Mouse (Mus musculus): ENCODE results near the gene Syt14. TPM values are rescaled to one million over a fixed set of nuclear protein-coding genes. Genes with fewer than 3 reads are reported as not detected.

Syt14 gene
- total and polyA plus RNA-seq, 3 experiments = not detected

DNA sequence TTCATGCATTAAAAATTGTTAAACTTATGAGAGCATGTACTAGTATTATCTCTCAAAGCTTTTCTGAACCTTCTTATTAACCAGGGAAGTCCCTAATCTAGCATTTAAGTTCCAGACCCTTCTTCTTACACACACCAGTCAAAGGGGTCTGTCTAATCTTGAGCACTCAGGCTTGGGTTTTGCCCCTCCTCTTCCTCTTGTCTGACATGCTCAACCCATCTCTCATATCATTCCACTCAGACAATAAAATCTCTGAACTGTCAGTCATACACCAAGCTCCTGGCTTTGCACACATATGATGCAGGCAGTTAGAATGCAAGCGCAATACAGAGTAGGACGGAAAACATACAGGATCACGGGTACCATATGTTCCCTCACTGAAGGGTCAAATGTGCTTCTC lies 48.4 kb downstream of the Syt14 start:
- H3K79me2 ChIP-seq (replicated peaks; ENCODE audit: control insufficient read depth, extremely low read depth, insufficient read depth, poor library complexity, severe bottlenecking) = no peaks in the 10 kb centered on the region
- H3K9ac ChIP-seq (ENCODE audit: insufficient read depth, low read depth) = no peak overlapping the region
- no peak for DNase-seq (ENCODE audit: extremely low read depth)
- no peaks in the 10 kb centered on the region for H3K9me3 ChIP-seq (replicated peaks; ENCODE audit: low read length)
- no peaks in the 10 kb centered on the region for H3K4me1 ChIP-seq (ENCODE audit: control insufficient read depth in 1 of 2, insufficient read depth in 2 of 2)
- dilution Hi-C loops (cut with MboI; ENCODE audit: extremely low pct_ligation_motif_present, extremely low pct_unique_long_range_greater_than_20kb, low sequenced_read_pairs) = no loop called here
- no peak for TF ChIP-seq SMC3 (IDR thresholded peaks at IDR 0.05; ENCODE audit: low read depth, low read length)
- TF ChIP-seq ZKSCAN1 (IDR thresholded peaks at IDR 0.05; ENCODE audit: borderline replicate concordance, low read depth, low read length) = no peak
- H3K4me2 ChIP-seq (ENCODE audit: insufficient read depth, low read depth, poor library complexity, severe bottlenecking) = no peak overlapping the region
- no peaks in the 10 kb centered on the region for H3K36me3 ChIP-seq (replicated peaks in 1 of 2; ENCODE audit: control insufficient read depth in 1 of 2, insufficient read depth in 1 of 2, low read length in 1 of 2)
- H3K4me3 ChIP-seq (replicated peaks in 1 of 3; ENCODE audit: low read depth in 2 of 3, low read length in 2 of 3, poor library complexity in 1 of 3) = no peak overlapping the region
- no peak overlapping the region for H3K27ac ChIP-seq (ENCODE audit: insufficient read depth, low read depth)
- in situ Hi-C loops (cut with MboI; ENCODE audit: low pct_ligation_motif_present, low pct_unique_long_range_greater_than_20kb, low sequenced_read_pairs) = no loop called here
- H3K27me3 ChIP-seq (replicated peaks) = no peaks in the 10 kb centered on the region

DNA sequence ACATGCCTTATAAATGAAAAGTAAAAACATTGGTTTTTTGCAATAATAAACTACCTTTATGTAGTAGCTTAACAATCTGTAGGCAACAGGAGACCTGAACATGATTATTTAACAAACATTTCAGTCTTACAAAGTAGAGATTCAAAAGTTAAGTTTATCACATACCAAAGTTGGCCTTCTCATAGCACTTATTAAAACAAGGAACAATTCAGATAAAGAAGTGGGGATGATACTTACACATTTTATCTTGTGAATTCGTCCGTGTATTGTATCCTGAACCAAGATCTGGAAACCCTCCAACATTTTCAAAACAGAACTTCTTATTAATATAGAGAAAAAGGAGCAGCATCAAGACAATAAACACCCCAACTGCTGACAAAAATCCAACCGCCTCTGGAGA lies 49.1 kb downstream of the Syt14 start:
- Histone ChIP-seq H3K79me2 (replicated peaks; ENCODE audit: control insufficient read depth, extremely low read depth, insufficient read depth, poor library complexity, severe bottlenecking) (no peaks in the 10 kb centered on the region), H3K9me3 (replicated peaks; ENCODE audit: low read length) (no peaks in the 10 kb centered on the region), H3K27ac (ENCODE audit: insufficient read depth, low read depth) (no peak overlapping the region), H3K9ac (ENCODE audit: insufficient read depth, low read depth) (no peak overlapping the region), H3K27me3 (replicated peaks) (no peaks in the 10 kb centered on the region), H3K4me2 (ENCODE audit: insufficient read depth, low read depth, poor library complexity, severe bottlenecking) (no peak overlapping the region), H3K4me3 (replicated peaks in 1 of 3; ENCODE audit: low read depth in 2 of 3, low read length in 2 of 3, poor library complexity in 1 of 3) (no peak overlapping the region), H3K4me1 (ENCODE audit: control insufficient read depth in 1 of 2, insufficient read depth in 2 of 2) (no peaks in the 10 kb centered on the region), H3K36me3 (replicated peaks in 1 of 2; ENCODE audit: control insufficient read depth in 1 of 2, insufficient read depth in 1 of 2, low read length in 1 of 2) (no peaks in the 10 kb centered on the region)
- TF ChIP-seq MYC (IDR thresholded peaks at IDR 0.05; ENCODE audit: low read depth, low read length) = no peak
- TF ChIP-seq ZC3H11A (IDR thresholded peaks at IDR 0.05; ENCODE audit: low read depth, low read length) = no peak
- TF ChIP-seq HCFC1 (IDR thresholded peaks at IDR 0.05; ENCODE audit: low read depth, low read length) = no peak
- no peak for TF ChIP-seq ETS1 (conservative IDR thresholded peaks at IDR 0.05; ENCODE audit: low read depth, low read length)
- no peak for TF ChIP-seq ELF1 (IDR thresholded peaks at IDR 0.05; ENCODE audit: low read depth, low read length)
- TF ChIP-seq USF1 (IDR thresholded peaks at IDR 0.05; ENCODE audit: low read depth, low read length) = no peak
- no peak for TF ChIP-seq RCOR1 (conservative IDR thresholded peaks at IDR 0.05; ENCODE audit: low read depth, low read length)
- no peak for TF ChIP-seq NELFE (IDR thresholded peaks at IDR 0.05; ENCODE audit: low read depth, low read length)
- no peak for TF ChIP-seq ZMIZ1 (IDR thresholded peaks at IDR 0.05; ENCODE audit: low read depth, low read length)
- TF ChIP-seq MAZ (IDR thresholded peaks at IDR 0.05; ENCODE audit: low read depth, low read length) = no peak
- no peak for TF ChIP-seq CHD2 (IDR thresholded peaks at IDR 0.05; ENCODE audit: low read length)
- no peak for TF ChIP-seq MAFK (IDR thresholded peaks at IDR 0.05; ENCODE audit: insufficient replicate concordance, low read length)
- TF ChIP-seq SMC3 (IDR thresholded peaks at IDR 0.05; ENCODE audit: low read depth, low read length) = no peak
- no peak for TF ChIP-seq E2F4 (IDR thresholded peaks at IDR 0.05; ENCODE audit: insufficient replicate concordance, low read depth, low read length)
- TF ChIP-seq POLR2AphosphoS2 (IDR thresholded peaks at IDR 0.05; ENCODE audit: low read depth, low read length) = no peak
- no peak for TF ChIP-seq USF2 (conservative IDR thresholded peaks at IDR 0.05; ENCODE audit: low read depth, low read length)
- no peak for DNase-seq (ENCODE audit: extremely low read depth)
- dilution Hi-C loops (cut with MboI; ENCODE audit: extremely low pct_ligation_motif_present, extremely low pct_unique_long_range_greater_than_20kb, low sequenced_read_pairs) (no loop called here), in situ Hi-C loops (cut with MboI; ENCODE audit: low pct_ligation_motif_present, low pct_unique_long_range_greater_than_20kb, low sequenced_read_pairs) (no loop called here)
